Mouse (Mus musculus) spleen, adult 2 months (tissue): ENCODE measurements around the gene Spem2. TPM values are rescaled to one million over a fixed set of nuclear protein-coding genes. Genes with fewer than 3 reads are reported as not detected.

Source experiments
- DNase-seq, 2 experiments: peaks; one replicate each; pipeline versions ENCODE4 v3.0.0 to v3.0.0-alpha.2; 2012 to 2021; ENCODE audit warnings: low spot score in 2 of 2, low read depth in 1 of 2
- H3K27ac ChIP-seq: fragments of 200-500 bp; 2 replicates; pipeline ENCODE4 v1.5.1; 2012; ENCODE audit warnings: low read length, inconsistent platforms; ENCODE audit not compliant: insufficient read depth
- H3K27me3 ChIP-seq: fragments of 200-500 bp; 2 replicates; pipeline ENCODE4 v1.6.1; 2012; ENCODE audit warnings: mild to moderate bottlenecking, moderate library complexity, low read length, inconsistent platforms; ENCODE audit not compliant: control insufficient read depth, insufficient read depth
- H3K36me3 ChIP-seq: fragments of 200-500 bp; 2 replicates; pipeline ENCODE4 v1.6.1; 2012; ENCODE audit warnings: mild to moderate bottlenecking, low read length, inconsistent platforms; ENCODE audit not compliant: control insufficient read depth, insufficient read depth
- H3K4me1 ChIP-seq: fragments of 200-500 bp; 2 replicates; pipeline ENCODE4 v1.6.1; 2011; ENCODE audit warnings: inconsistent platforms; ENCODE audit not compliant: control insufficient read depth, insufficient read depth, insufficient read length
- H3K4me3 ChIP-seq: fragments of 200-500 bp; 2 replicates; pipeline ENCODE4 v1.5.1; 2011; ENCODE audit warnings: mild to moderate bottlenecking, inconsistent platforms; ENCODE audit not compliant: insufficient read depth, insufficient read length; ENCODE audit errors: extremely low read depth
- CTCF ChIP-seq: fragments of 200-500 bp; IDR thresholded peaks from 2 replicates; pipeline ENCODE4 v1.5.1; 2011; ENCODE audit warnings: mild to moderate bottlenecking, inconsistent platforms; ENCODE audit not compliant: insufficient read depth, insufficient read length, insufficient replicate concordance; ENCODE audit errors: extremely low read depth
- POLR2A ChIP-seq: fragments of 200-500 bp; IDR thresholded peaks from 2 replicates; pipeline ENCODE4 v1.6.1; 2011; ENCODE audit warnings: low read depth, low read length, inconsistent platforms
- WGBS: fragments of 180-500 bp; shearing (Covaris S2); methylation state at CpG from one replicate; pipeline ENCODE4 v1.1.7; 2018; 5-methylcytosine and 5-hydroxymethylcytosine counted together
- polyA plus RNA-seq: library from polyadenylated mRNA; depleted of rRNA; stranded (reverse); fragments of >200 nt; gene quantifications from 2 replicates; pipeline ENCODE4 v1.2.3, GENCODE M21; 2012

Spem2 gene
- polyA plus RNA-seq, 1 experiment, result not detected

- H3K27me3 ChIP-seq, result no peaks in the 10 kb centered on the region
- DNase-seq, result no peak
- H3K27ac ChIP-seq, result peak overlapping the region; percentile 31; the same call in 1 of the 2 replicates
- TF ChIP-seq CTCF (no peak), POLR2A (no peak)
- H3K36me3 ChIP-seq, result no peaks in the 10 kb centered on the region
- WGBS, result 8% methylated on average over 37 of the region's 37 CpGs
- peak overlapping the region; percentile 66 for H3K4me3 ChIP-seq
- peaks cover 18% of the 10 kb centered on the region; the same call in 1 of the 2 replicates for H3K4me1 ChIP-seq
Observed at GRCm38 (mm10) chr11:69846738-69847688, 28.7 kb upstream of the Spem2 start.

DNA sequence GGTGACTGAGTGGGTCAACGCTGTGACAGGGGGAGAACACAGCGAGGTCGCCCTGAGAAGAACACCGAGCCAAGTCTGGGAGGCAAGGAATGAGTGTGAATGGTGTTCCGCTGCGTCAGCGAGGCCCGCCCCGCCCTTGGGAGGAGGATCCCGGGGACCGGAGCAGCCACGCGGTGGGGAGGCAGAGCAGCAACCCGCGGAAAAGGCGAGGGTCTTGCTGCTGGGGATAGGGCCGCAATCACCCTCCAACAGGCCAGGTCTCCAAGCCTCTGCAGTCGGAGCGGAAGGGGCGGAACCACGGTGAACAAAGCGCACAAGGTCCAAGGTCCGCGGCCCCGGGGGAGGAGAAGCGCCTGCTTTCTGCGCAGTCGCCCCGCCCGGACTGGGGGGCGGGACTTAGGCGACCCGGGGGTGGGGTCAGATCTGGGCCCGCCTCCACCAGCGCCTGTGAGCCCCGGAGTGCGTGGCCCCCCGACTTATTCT, 28.0 kb upstream of the Spem2 start, which contains the start of gene Plscr3:
TSS of gene Plscr3 (plus strand) at position 179 of the 483 bp plus-strand sequence.
- no peak for TF ChIP-seq CTCF
- TF ChIP-seq POLR2A, result no peak
- Histone ChIP-seq H3K4me3 (peak within 1 kb of the TSS; percentile 66), H3K27ac (peak within 1 kb of the TSS; percentile 74), H3K4me1 (peaks cover 18% of the 10 kb centered on the region; the same call in 1 of the 2 replicates), H3K27me3 (no peaks in the 10 kb centered on the region), H3K36me3 (no peaks in the 10 kb centered on the region)
- under 1% methylated on average over 38 of the region's 38 CpGs for WGBS
- peak; percentile 67 to 89 for DNase-seq

DNA sequence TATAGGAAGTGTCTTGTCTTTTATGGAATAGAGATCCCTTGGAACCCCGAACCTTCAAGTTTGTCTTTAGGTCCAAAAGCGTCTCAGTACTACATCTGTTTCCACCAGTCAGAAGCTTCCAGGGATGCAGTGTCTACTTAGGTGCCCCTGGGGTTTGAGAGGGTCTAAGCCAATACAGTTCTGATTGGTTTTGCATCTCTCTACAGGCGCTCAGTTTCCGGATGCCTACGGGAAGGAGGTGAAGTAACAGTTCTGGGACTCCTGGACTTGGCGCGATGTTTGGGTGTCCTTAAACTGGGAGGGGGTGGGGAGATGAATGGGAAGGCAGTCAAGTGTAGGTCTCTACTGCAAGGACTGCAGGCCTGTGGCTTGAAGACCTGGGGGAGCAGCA, 20.4 kb upstream of the Spem2 start:
- 2% methylated on average over 7 of the region's 7 CpGs for WGBS
- H3K27ac ChIP-seq, result peak overlapping the region; percentile 46
- TF ChIP-seq POLR2A (no peak), CTCF (no peak)
- no peak for DNase-seq
- H3K4me3 ChIP-seq, result peak overlapping the region; percentile 76
- no peaks in the 10 kb centered on the region for H3K36me3 ChIP-seq
- H3K4me1 ChIP-seq, result peaks cover 10% of the 10 kb centered on the region
- H3K27me3 ChIP-seq, result peaks cover 13% of the 10 kb centered on the region

GRCm38 (mm10) chr11:69837952-69838713, 19.9 kb upstream of the Spem2 start, which contains the start of gene Tmem256:
Gene Tmem256 (plus strand): TSS chr11:69838514.
- peaks cover 10% of the 10 kb centered on the region for H3K4me1 ChIP-seq
- TF ChIP-seq POLR2A (peak; percentile 35), CTCF (no peak)

DNA sequence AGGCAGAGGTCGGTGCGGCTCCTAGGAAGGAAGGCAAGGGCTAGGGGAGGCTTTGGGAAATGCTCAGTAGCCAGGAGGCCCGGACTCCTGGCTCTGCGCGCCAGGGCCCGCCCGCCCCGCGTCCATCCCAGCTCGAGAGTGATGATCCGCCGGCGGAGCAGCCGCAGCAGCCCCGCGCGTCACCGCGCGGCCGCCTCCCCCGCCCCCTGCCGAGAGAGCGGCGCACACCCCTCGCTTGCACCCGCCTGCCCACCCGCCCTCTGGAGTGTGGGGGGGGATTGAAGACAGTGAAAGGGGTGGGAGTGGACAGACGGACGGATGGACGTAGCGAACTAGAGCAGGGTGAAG, 19.3 kb upstream of the Spem2 start, which contains the start of gene Nlgn2:
TSS of gene Nlgn2 (minus strand) at position 181 of the 348 bp plus-strand sequence.
- Histone ChIP-seq H3K27me3 (peaks cover 13% of the 10 kb centered on the region), H3K4me1 (peaks cover 10% of the 10 kb centered on the region), H3K36me3 (no peaks in the 10 kb centered on the region), H3K4me3 (peak within 1 kb of the TSS; percentile 76), H3K27ac (peak within 1 kb of the TSS; percentile 46)
- DNase-seq, result no peak
- WGBS, result 2% methylated on average over 32 of the region's 32 CpGs
- TF ChIP-seq CTCF, result no peak
- TF ChIP-seq POLR2A, result no peak

More at GRCm38 (mm10) chr11:69837952-69838713, 19.9 kb upstream of the Spem2 start, which contains the start of gene Tmem256:
- peak within 1 kb of the TSS; percentile 76 for H3K4me3 ChIP-seq
- peak within 1 kb of the TSS; percentile 46 for H3K27ac ChIP-seq
- peak; percentile 79 to 91 for DNase-seq
- no peaks in the 10 kb centered on the region for H3K36me3 ChIP-seq
- WGBS, result under 1% methylated on average over 34 of the region's 34 CpGs
- peaks cover 13% of the 10 kb centered on the region for H3K27me3 ChIP-seq

- peak overlapping the region; percentile 76 for H3K4me3 ChIP-seq
- H3K27ac ChIP-seq, result no peak overlapping the region
- peaks cover 10% of the 10 kb centered on the region for H3K4me1 ChIP-seq
- H3K36me3 ChIP-seq, result no peaks in the 10 kb centered on the region
- peaks cover 13% of the 10 kb centered on the region for H3K27me3 ChIP-seq
- no peak for DNase-seq
- TF ChIP-seq POLR2A (no peak), CTCF (no peak)
- WGBS, result 6% methylated on average over 49 of the region's 52 CpGs
Observed at GRCm38 (mm10) chr11:69836703-69837576, 18.7 kb upstream of the Spem2 start.
